Mouse (Mus musculus) megakaryocyte, adult 5-6 weeks (primary cell): Measurements from ENCODE around the gene Gm10642. TPM values are rescaled to one million over a fixed set of nuclear protein-coding genes. Genes with fewer than 3 reads are reported as not detected.

ENCODE experiments used
- total RNA-seq, 2 experiments: library from RNA; stranded (forward) in 1 of 2; stranded (reverse) in 1 of 2; fragments of 153-499, 151-499 nt in 1 of 2; fragments of 221-1000, 200-1000 nt in 1 of 2; gene quantifications; 2 replicates each; pipeline versions ENCODE4 v1.2.3 to v1.2.4; 2015 to 2017

The Gm10642 gene
- total RNA-seq, 2 experiments from 2014 or later = 0.99 to 1.0 TPM

Other genes starting within 250 kb of the Gm10642 start
- 176 and 191 TPM in 2 replicates for gene Ccnb2, start 234.7 kb upstream of the Gm10642 start, total RNA-seq (2015)
- gene Ccnb2, start 234.7 kb upstream of the Gm10642 start, total RNA-seq (2017) = 126 and 128 TPM in 2 replicates
- gene Rnf111, start 152.5 kb upstream of the Gm10642 start, total RNA-seq (2015) = 57.0 and 67.6 TPM in 2 replicates
- gene Rnf111, start 152.5 kb upstream of the Gm10642 start, total RNA-seq (2017) = 36.8 and 47.0 TPM in 2 replicates
- gene Sltm, start 113.5 kb upstream of the Gm10642 start, total RNA-seq (2015) = 60.4 and 61.9 TPM in 2 replicates
- gene Sltm, start 113.5 kb upstream of the Gm10642 start, total RNA-seq (2017) = 69.7 and 73.8 TPM in 2 replicates
- gene Mindy2, start 923 bp downstream of the Gm10642 start, total RNA-seq (2015) = 29.4 and 33.7 TPM in 2 replicates
- gene Mindy2, start 923 bp downstream of the Gm10642 start, total RNA-seq (2017) = 28.0 and 38.9 TPM in 2 replicates
- gene Adam10, start 22.7 kb downstream of the Gm10642 start, total RNA-seq (2015) = 113 TPM in 2 replicates
- gene Adam10, start 22.7 kb downstream of the Gm10642 start, total RNA-seq (2017) = 51.2 and 59.8 TPM in 2 replicates